Mouse (Mus musculus) CD8-positive naive resting alpha-beta T cell, adult 2 months (primary cell): ENCODE results near the gene Abcg1.

Source experiments
- DNase-seq, 2 experiments: peaks; one replicate each; pipeline ENCODE4 v3.0.0; 2022; ENCODE audit warnings: low read depth in 2 of 2, low spot score in 2 of 2

Gene Abcg1

DNA sequence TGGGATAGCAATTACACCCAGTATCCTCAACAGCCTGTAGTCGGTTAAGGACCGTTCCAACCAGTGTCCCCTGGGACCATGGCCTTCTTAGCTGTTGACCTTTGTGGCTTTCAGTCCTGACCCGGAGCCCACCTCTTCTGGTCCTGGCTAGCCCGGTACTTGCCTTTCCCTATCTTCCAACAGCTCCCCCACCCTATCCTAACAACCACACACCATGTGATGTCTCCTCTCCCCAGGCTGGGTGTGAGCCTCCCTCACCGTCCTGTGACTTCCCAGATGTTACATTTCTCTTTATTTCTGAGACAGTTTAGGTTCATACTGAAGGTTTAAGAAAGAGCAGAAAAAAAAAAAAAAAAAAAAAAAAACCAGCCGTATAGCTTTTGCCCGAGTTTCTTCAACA, 17.1 kb upstream of the Abcg1 start:
- no peak for DNase-seq

DNA sequence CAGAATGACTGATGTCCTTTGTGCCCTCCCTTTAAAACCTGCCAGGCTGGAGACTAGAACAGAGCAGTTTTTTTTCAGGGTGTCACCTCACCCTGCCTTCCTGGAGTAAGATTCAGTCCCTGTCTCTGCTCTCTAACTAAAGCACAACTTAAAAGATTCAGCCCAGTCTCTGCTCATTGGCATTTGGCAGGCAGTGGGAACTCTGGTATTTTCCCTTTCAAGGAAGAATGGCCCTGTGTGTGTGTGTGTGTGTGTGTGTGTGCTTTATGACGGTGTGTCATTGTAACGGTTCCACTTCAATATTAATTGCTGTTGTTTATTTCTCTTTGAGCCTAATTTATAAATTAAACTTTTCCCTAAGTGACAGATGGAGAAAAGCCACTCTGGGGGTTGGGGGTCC, 14.7 kb upstream of the Abcg1 start:
- no peak for DNase-seq

DNA sequence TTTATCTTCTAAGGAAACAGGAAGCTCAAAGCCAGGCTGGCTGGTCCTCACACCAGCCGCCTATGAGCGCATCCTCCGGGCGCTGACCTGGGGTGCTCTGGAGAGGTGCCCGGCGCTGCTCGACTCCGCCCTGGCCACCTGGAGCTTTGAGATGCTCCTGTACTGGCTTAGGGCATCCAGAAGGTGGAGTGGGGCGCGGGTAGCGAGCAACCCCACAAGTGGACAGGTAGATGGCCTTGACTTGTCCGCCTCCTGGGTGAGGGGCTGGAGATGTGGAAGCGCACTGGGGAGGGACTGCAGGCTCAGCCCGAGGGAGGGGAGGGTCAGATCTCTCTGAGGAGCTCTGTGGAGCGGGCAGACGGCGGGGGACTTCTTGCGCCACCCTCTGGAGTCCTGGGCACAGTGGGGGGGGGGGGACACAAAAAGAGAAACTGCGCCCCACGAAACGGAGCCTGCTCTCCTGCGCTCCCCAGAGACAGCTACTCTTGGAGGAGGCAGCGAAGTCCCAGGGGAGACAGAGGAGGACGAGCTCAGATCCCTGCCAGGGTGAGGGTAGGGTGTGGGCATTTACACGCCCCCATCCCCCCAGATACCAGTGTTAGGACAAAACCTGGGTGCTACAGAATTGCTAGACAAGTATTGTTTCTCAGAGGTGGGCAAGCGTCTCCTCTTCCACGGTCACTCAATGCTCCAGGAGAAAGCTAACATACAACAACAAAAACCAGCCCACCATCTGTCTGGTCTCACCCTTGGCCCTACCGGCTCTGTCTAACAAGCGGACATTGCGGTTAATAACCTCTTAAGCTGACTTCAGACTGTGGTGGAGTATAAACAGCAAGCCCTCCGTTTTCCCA, 643 bp downstream of the Abcg1 start:
- no peak for DNase-seq

- peak; percentile 83 to 84 for DNase-seq
Measured at GRCm38 (mm10) chr17:31058745-31059085, 1.2 kb downstream of the Abcg1 start.

DNA sequence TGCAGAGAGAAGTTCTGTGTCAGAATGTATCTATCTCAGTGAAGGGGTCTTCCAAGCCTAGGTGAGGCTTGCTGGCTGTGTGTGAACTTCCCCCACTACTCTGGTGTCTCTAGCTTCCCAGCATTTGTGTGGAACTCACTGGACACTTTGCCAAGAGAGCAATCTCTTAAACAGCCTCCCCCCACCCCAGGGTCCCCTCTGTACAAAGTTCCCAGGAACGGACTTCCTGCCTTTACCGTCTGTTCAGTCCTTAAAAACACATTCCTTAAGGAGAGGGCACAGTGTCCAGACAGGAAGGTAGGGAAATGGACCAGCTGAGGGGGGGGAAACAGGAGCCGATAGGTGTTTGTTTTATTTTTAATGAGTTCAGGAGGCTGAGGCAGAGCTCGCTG, 2.7 kb downstream of the Abcg1 start:
- DNase-seq: no peak

GRCm38 (mm10) chr17:31060588-31061345, 3.3 kb downstream of the Abcg1 start:
- peak in 1 of 2 experiments; percentile 46 for DNase-seq

GRCm38 (mm10) chr17:31061346-31062095, 4.0 kb downstream of the Abcg1 start:
- no peak for DNase-seq

DNA sequence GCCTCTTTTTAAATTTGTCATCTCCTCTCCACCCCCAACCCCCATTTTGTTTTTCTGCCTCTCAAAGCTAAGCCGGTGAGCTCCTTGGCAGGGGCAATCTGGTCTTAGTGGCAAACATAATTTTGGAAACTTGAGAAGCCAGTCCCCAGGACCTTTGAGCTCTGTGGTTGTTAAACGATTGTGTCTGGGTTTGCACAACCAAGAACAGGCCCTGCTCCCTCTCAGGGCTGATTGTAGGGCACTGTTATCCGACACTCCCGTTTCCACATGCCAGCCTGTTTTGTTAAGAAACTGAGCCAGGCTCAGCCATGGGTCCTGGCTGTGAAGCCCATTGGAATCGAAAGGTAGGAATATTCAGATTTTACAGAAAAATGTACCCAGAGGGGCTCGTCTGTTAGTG, 8.6 kb downstream of the Abcg1 start:
- DNase-seq: no peak

DNA sequence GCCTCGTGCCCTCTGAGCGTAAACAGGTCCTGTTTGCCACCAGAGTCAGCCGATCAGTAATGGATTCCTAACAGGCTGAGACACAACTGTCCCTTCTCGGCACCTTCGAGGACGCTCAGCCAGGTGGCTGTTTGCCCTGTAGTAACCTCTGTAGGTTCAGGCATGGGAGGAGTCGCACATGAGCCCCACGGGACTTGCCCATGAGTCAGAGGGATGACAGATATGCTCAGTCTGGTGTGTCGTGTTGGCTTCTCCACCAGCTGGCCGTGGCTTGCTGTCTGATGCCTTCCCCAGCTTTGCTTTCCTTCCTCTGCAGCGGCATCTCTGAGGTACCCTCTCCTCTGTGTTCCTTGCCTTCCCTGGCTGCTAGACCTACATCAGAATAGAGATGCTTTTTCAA, 9.6 kb downstream of the Abcg1 start:
- DNase-seq: peak; percentile 73

DNA sequence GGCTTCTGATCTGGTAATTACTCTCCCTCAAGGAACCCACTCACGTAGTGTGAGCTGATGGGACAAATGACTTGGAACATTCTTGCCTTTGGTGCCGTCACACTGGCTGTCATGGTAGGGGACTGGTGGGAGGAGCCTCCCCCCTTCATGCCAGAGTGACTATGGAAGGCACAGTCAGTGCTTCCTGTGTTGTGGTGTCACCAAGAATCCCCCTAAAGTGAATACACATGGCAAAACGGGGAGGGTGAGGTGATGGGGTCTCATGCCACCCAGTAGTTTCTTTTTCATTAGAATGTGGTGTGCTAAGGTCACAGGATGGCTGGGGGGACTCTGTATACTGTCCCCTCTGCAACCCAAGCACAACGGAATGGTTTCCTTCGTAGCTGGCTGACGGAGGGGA, 11.6 kb downstream of the Abcg1 start:
- DNase-seq: no peak

GRCm38 (mm10) chr17:31069845-31070244, 12.4 kb downstream of the Abcg1 start:
- DNase-seq: no peak

DNA sequence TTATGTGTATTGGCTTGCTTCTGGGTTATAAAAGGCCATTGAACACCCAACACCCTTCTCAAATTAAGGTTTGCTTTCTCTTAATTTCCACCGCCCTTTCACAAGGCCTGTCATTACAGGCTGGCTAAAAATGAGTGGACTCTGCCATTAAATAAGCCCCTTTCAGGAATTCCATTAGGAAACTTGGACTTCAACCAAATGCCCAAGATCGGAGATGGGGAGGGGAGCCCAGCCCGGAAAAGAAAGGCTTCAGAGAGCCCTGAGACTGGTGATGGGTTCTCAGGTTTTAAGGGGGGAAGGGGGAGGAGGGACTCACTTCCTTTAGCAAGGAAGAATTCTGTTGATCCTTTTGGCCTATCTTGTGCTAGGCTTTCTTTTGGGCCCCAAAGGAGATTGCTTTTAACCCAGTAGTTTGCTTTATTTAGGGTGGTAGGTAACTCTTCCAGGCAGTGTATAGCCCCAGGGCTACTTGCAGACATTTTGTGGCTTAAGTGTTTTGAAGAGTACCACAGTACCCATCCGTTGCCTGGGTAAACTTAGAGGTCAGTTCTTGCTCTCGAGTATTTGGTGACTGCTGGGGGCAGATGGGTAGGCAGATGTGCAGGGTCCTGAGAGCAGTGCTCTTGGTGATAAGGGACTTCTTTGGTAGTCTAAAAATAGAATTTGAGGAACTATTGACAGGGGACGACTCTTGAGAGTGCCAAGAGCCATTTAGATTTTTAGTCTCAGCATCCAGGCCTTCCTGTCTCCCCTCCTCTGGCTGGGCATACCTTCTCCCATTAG, 13.1 kb downstream of the Abcg1 start:
- DNase-seq: no peak

GRCm38 (mm10) chr17:31071421-31072301, 14.2 kb downstream of the Abcg1 start:
- no peak for DNase-seq

GRCm38 (mm10) chr17:31072872-31073271, 15.4 kb downstream of the Abcg1 start:
- DNase-seq: no peak

DNA sequence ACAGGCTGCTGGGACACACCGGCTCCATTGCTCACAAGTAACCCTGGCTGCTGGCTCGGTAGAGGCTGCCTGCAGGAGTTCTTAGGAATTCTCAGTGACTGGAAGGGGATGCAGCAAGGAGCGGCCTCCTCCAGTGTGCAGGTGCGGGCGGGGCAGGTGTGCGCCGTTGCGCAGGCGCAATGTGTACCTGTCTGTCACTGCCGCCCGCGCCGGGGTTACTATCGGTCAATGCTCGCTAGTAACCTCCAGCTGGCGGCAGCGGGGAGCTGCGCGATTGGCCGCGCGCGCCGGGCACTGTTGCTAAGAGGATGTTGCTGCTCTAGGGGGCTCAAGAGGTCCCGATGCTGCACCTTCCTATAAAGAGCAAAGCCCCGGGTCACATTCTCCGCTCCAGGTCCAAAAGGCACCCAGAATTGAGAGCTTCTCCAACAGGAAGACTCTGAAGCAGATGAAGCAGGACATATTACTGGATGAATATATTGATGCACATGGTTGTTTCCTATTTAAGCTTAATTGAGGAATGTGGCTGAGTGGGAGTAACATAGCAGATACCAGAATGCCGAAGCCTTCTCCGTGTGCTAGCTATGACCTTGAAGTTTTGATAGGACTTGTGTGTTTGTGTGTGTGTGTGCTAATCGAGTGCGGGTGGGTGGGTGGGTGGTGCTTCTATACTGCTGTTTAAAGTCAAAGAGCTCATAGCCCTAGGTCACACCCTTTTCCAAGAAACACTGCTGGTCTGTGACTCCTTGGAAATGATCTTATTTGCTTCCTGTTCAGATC, 16.0 kb downstream of the Abcg1 start:
- DNase-seq: peak; percentile 81 to 86

GRCm38 (mm10) chr17:31074053-31074590, 16.6 kb downstream of the Abcg1 start:
- no peak for DNase-seq

- no peak for DNase-seq
Measured at GRCm38 (mm10) chr17:31074666-31075065, 17.2 kb downstream of the Abcg1 start.

GRCm38 (mm10) chr17:31075471-31075870, 18.0 kb downstream of the Abcg1 start:
- no peak for DNase-seq

- DNase-seq: peak; percentile 67 to 70
Measured at GRCm38 (mm10) chr17:31077561-31077960, 20.1 kb downstream of the Abcg1 start.
